ENCODE assay signal across 10 mouse cellular contexts in genomic region chr10:79580811-79581210, GRCm38 (mm10). TPM values are rescaled to one million over a fixed set of nuclear protein-coding genes. Genes with fewer than 3 reads are reported as not detected.
DNase-seq lines count a peak whose midpoint lies in the region; ATAC-seq lines count a peak whose summit lies in the region.
"Had no signal": no experiment of that assay in that cellular context is flagged by ENCODE, and none has a peak within 500 bp of the region (broad histone marks: within the 10 kb centered on the region; RNA-seq: fewer than 3 reads in every experiment).

No protein-coding gene starts in this region.

- H3K9ac ChIP-seq in forebrain, embryonic 14.5 days (ENCODE audit: low read length) = no peak overlapping the region
- H3K9ac ChIP-seq in forebrain, embryonic 13.5 days = no peak overlapping the region
- no peak overlapping the region for H3K9ac ChIP-seq in midbrain, embryonic 11.5 days (ENCODE audit: low read length)
- H3K9ac ChIP-seq in midbrain, embryonic 16.5 days (ENCODE audit: low read depth, low read length) = no peak overlapping the region
- H3K9ac ChIP-seq: embryonic facial prominence, embryonic 12.5 days had no signal

- no peak overlapping the region for H3K4me2 ChIP-seq in forebrain, embryonic 14.5 days (ENCODE audit: low read length)
- no peak overlapping the region for H3K4me2 ChIP-seq in forebrain, embryonic 13.5 days
- H3K4me2 ChIP-seq in midbrain, embryonic 11.5 days = no peak overlapping the region
- no peak overlapping the region for H3K4me2 ChIP-seq in midbrain, embryonic 16.5 days (ENCODE audit: low read length)
- H3K4me2 ChIP-seq: embryonic facial prominence, embryonic 12.5 days had no signal

- 37% methylated on average over 6 of the region's 6 CpGs for WGBS in forebrain, embryonic 14.5 days
- WGBS in forebrain, embryonic 13.5 days = 43% methylated on average over 6 of the region's 6 CpGs
- 37% methylated on average over 6 of the region's 6 CpGs for WGBS in midbrain, embryonic 11.5 days
- WGBS in midbrain, embryonic 16.5 days = 41% methylated on average over 6 of the region's 6 CpGs

- peak; percentile 48 for DNase-seq in forebrain, embryonic 14.5 days (ENCODE audit: low spot score)
- peak; percentile 97 for DNase-seq in midbrain, embryonic 11.5 days (ENCODE audit: low spot score, missing footprints)
- DNase-seq in ZHBTc4 (ENCODE audit: low read depth, low spot score) = peak; percentile 84
- peak; percentile 62 for DNase-seq in induced T-regulatory cell, adult 2 months (ENCODE audit: low read depth)
- DNase-seq in naive thymus-derived CD4-positive, alpha-beta T cell, adult 2 months (ENCODE audit: low read depth) = peak; percentile 26

- no peaks in the 10 kb centered on the region for H3K4me1 ChIP-seq in forebrain, embryonic 14.5 days (ENCODE audit: control insufficient read depth, insufficient read depth, low read length)
- no peaks in the 10 kb centered on the region for H3K4me1 ChIP-seq in forebrain, embryonic 13.5 days
- no peaks in the 10 kb centered on the region for H3K4me1 ChIP-seq in midbrain, embryonic 11.5 days (ENCODE audit: control insufficient read depth, insufficient read depth, low read length)
- no peaks in the 10 kb centered on the region for H3K4me1 ChIP-seq in midbrain, embryonic 16.5 days (ENCODE audit: control insufficient read depth, insufficient read depth, low read length)
- H3K4me1 ChIP-seq: embryonic facial prominence, embryonic 12.5 days had no signal

- H3K27me3 ChIP-seq in forebrain, embryonic 14.5 days (replicated peaks; ENCODE audit: control insufficient read depth, insufficient read depth, low read length) = no peaks in the 10 kb centered on the region
- H3K27me3 ChIP-seq in forebrain, embryonic 13.5 days = peaks cover 10% of the 10 kb centered on the region; the same call in 1 of the 2 replicates
- no peaks in the 10 kb centered on the region for H3K27me3 ChIP-seq in midbrain, embryonic 11.5 days (ENCODE audit: control insufficient read depth, insufficient read depth, low read length)
- H3K27me3 ChIP-seq in midbrain, embryonic 16.5 days (ENCODE audit: control insufficient read depth, insufficient read depth, low read depth, low read length) = no peaks in the 10 kb centered on the region
- H3K27me3 ChIP-seq: embryonic facial prominence, embryonic 12.5 days had no signal

- no peaks in the 10 kb centered on the region for H3K36me3 ChIP-seq in forebrain, embryonic 14.5 days (ENCODE audit: control insufficient read depth, insufficient read depth, low read length)
- H3K36me3 ChIP-seq in forebrain, embryonic 13.5 days (ENCODE audit: poor library complexity, severe bottlenecking) = no peaks in the 10 kb centered on the region
- H3K36me3 ChIP-seq in midbrain, embryonic 11.5 days (ENCODE audit: control insufficient read depth, insufficient read depth, low read length) = no peaks in the 10 kb centered on the region
- no peaks in the 10 kb centered on the region for H3K36me3 ChIP-seq in midbrain, embryonic 16.5 days (ENCODE audit: control insufficient read depth, insufficient read depth, low read length)
- H3K36me3 ChIP-seq: embryonic facial prominence, embryonic 12.5 days had no signal

- no peak overlapping the region for H3K4me3 ChIP-seq in forebrain, embryonic 14.5 days (ENCODE audit: low read depth, low read length)
- no peak overlapping the region for H3K4me3 ChIP-seq in forebrain, embryonic 13.5 days
- no peak overlapping the region for H3K4me3 ChIP-seq in midbrain, embryonic 11.5 days (ENCODE audit: low read depth, low read length)
- H3K4me3 ChIP-seq in midbrain, embryonic 16.5 days (ENCODE audit: low read depth, low read length) = no peak overlapping the region
- H3K4me3 ChIP-seq: embryonic facial prominence, embryonic 12.5 days had no signal

- no peak for ATAC-seq in forebrain, embryonic 14.5 days
- no peak for ATAC-seq in forebrain, embryonic 13.5 days
- 0 out of 2 replicates have a peak, but pooled peaks have one; percentile 33 for ATAC-seq in midbrain, embryonic 11.5 days (ENCODE audit: low FRiP score)
- no peak for ATAC-seq in midbrain, embryonic 16.5 days
- no peak for ATAC-seq in erythroid progenitor cell, adult 5-6 weeks (replicated peaks; ENCODE audit: low FRiP score, poor library complexity, severe bottlenecking)

- H3K27ac ChIP-seq in forebrain, embryonic 14.5 days (ENCODE audit: low read depth, low read length) = no peak overlapping the region
- no peak overlapping the region for H3K27ac ChIP-seq in forebrain, embryonic 13.5 days
- H3K27ac ChIP-seq in midbrain, embryonic 11.5 days (ENCODE audit: low read depth, low read length) = no peak overlapping the region
- H3K27ac ChIP-seq in midbrain, embryonic 16.5 days (ENCODE audit: low read length) = no peak overlapping the region
- H3K27ac ChIP-seq: embryonic facial prominence, embryonic 12.5 days had no signal

- H3K9me3 ChIP-seq in forebrain, embryonic 14.5 days (replicated peaks; ENCODE audit: control insufficient read depth, low read length) = no peaks in the 10 kb centered on the region
- H3K9me3 ChIP-seq in forebrain, embryonic 13.5 days (replicated peaks) = 0 out of 2 replicates have a peak, but pooled peaks cover 4% of the 10 kb centered on the region
- no peaks in the 10 kb centered on the region for H3K9me3 ChIP-seq in midbrain, embryonic 11.5 days (ENCODE audit: control insufficient read depth, low read length)
- H3K9me3 ChIP-seq in midbrain, embryonic 16.5 days (replicated peaks; ENCODE audit: control insufficient read depth, low read length, poor library complexity, severe bottlenecking) = no peaks in the 10 kb centered on the region
- H3K9me3 ChIP-seq: embryonic facial prominence, embryonic 12.5 days had no signal

RNA-seq across cellular contexts. Expression of gene Theg, which starts 6.3 kb away (rescaled TPM):
- not detected in 2 replicates for polyA plus RNA-seq in forebrain, embryonic 14.5 days (2014; fragmentation: Nextera tagmentation; extraction: Ambion mirVana)
- polyA plus RNA-seq in forebrain, embryonic 13.5 days (2015; fragmentation: Nextera tagmentation; extraction: Ambion mirVana) = not detected in 2 replicates
- not detected in 2 replicates for polyA plus RNA-seq in midbrain, embryonic 11.5 days (2014; fragmentation: Nextera tagmentation; extraction: Ambion mirVana)
- polyA plus RNA-seq in midbrain, embryonic 16.5 days (2015; fragmentation: Nextera tagmentation; extraction: Ambion mirVana) = not detected in 2 replicates
- total RNA-seq in erythroid progenitor cell, adult 5-6 weeks (2015; ENCODE audit: low replicate concordance) = not detected in 2 replicates
- not detected in 2 replicates for total RNA-seq in erythroid progenitor cell, adult 5-6 weeks (2017; ENCODE audit: low replicate concordance)
- total RNA-seq: neutrophil, adult 5-6 weeks had no signal
- polyA plus RNA-seq: embryonic facial prominence, embryonic 12.5 days had no signal

RNA-seq across cellular contexts. Expression of gene Mier2, which starts 25.8 kb away (rescaled TPM):
- 35.3 and 43.7 TPM in 2 replicates for polyA plus RNA-seq in forebrain, embryonic 14.5 days (2014; fragmentation: Nextera tagmentation; extraction: Ambion mirVana)
- 53.9 and 60.2 TPM in 2 replicates for polyA plus RNA-seq in forebrain, embryonic 13.5 days (2015; fragmentation: Nextera tagmentation; extraction: Ambion mirVana)
- polyA plus RNA-seq in midbrain, embryonic 11.5 days (2014; fragmentation: Nextera tagmentation; extraction: Ambion mirVana) = 33.0 and 41.8 TPM in 2 replicates
- polyA plus RNA-seq in midbrain, embryonic 16.5 days (2015; fragmentation: Nextera tagmentation; extraction: Ambion mirVana) = 56.2 and 56.8 TPM in 2 replicates
- not detected in 2 replicates for total RNA-seq in erythroid progenitor cell, adult 5-6 weeks (2015; ENCODE audit: low replicate concordance)
- total RNA-seq in erythroid progenitor cell, adult 5-6 weeks (2017; ENCODE audit: low replicate concordance) = 0.77 TPM in 1 of 2 replicates, not detected in the other

RNA-seq across cellular contexts. Expression of gene C2cd4c, which starts 33.0 kb away (rescaled TPM):
- 0.46 and 0.52 TPM in 2 replicates for polyA plus RNA-seq in forebrain, embryonic 14.5 days (2014; fragmentation: Nextera tagmentation; extraction: Ambion mirVana)
- 0.08 and 0.11 TPM in 2 replicates for polyA plus RNA-seq in forebrain, embryonic 13.5 days (2015; fragmentation: Nextera tagmentation; extraction: Ambion mirVana)
- polyA plus RNA-seq in midbrain, embryonic 11.5 days (2014; fragmentation: Nextera tagmentation; extraction: Ambion mirVana) = 0.10 and 0.12 TPM in 2 replicates
- polyA plus RNA-seq in midbrain, embryonic 16.5 days (2015; fragmentation: Nextera tagmentation; extraction: Ambion mirVana) = 0.66 and 0.95 TPM in 2 replicates
- not detected in 2 replicates for total RNA-seq in erythroid progenitor cell, adult 5-6 weeks (2015; ENCODE audit: low replicate concordance)
- total RNA-seq in erythroid progenitor cell, adult 5-6 weeks (2017; ENCODE audit: low replicate concordance) = not detected in 2 replicates
- total RNA-seq: neutrophil, adult 5-6 weeks had no signal

RNA-seq across cellular contexts. Expression of gene Plpp2, which starts 47.2 kb away (rescaled TPM):
- 9.4 and 12.5 TPM in 2 replicates for polyA plus RNA-seq in forebrain, embryonic 14.5 days (2014; fragmentation: Nextera tagmentation; extraction: Ambion mirVana)
- 7.0 and 7.9 TPM in 2 replicates for polyA plus RNA-seq in forebrain, embryonic 13.5 days (2015; fragmentation: Nextera tagmentation; extraction: Ambion mirVana)
- 10.5 and 13.4 TPM in 2 replicates for polyA plus RNA-seq in midbrain, embryonic 11.5 days (2014; fragmentation: Nextera tagmentation; extraction: Ambion mirVana)
- polyA plus RNA-seq in midbrain, embryonic 16.5 days (2015; fragmentation: Nextera tagmentation; extraction: Ambion mirVana) = 19.2 and 22.4 TPM in 2 replicates
- total RNA-seq in erythroid progenitor cell, adult 5-6 weeks (2015; ENCODE audit: low replicate concordance) = 2.5 TPM in 1 of 2 replicates, not detected in the other
- not detected in 2 replicates for total RNA-seq in erythroid progenitor cell, adult 5-6 weeks (2017; ENCODE audit: low replicate concordance)

RNA-seq across cellular contexts. Expression of gene Shc2, which starts 56.9 kb away (rescaled TPM):
- 5.9 and 6.5 TPM in 2 replicates for polyA plus RNA-seq in forebrain, embryonic 14.5 days (2014; fragmentation: Nextera tagmentation; extraction: Ambion mirVana)
- 8.2 and 11.4 TPM in 2 replicates for polyA plus RNA-seq in forebrain, embryonic 13.5 days (2015; fragmentation: Nextera tagmentation; extraction: Ambion mirVana)
- polyA plus RNA-seq in midbrain, embryonic 11.5 days (2014; fragmentation: Nextera tagmentation; extraction: Ambion mirVana) = 11.4 and 13.0 TPM in 2 replicates
- polyA plus RNA-seq in midbrain, embryonic 16.5 days (2015; fragmentation: Nextera tagmentation; extraction: Ambion mirVana) = 23.4 and 25.3 TPM in 2 replicates
- total RNA-seq in erythroid progenitor cell, adult 5-6 weeks (2015; ENCODE audit: low replicate concordance) = not detected in 2 replicates
- not detected in 2 replicates for total RNA-seq in erythroid progenitor cell, adult 5-6 weeks (2017; ENCODE audit: low replicate concordance)
- total RNA-seq: neutrophil, adult 5-6 weeks had no signal

Comparison
In these comparisons a context has a peak if more than half of its experiments do, and no peak if none do; other contexts are left out.
1. DNase-seq: peak in every context shown above with its lines; median percentile 97 in midbrain, embryonic 11.5 days; 84 in ZHBTc4; 62 in induced T-regulatory cell, adult 2 months; 48 in forebrain, embryonic 14.5 days; 26 in naive thymus-derived CD4-positive, alpha-beta T cell, adult 2 months.